Mouse (Mus musculus) stomach, postnatal 0 days (tissue): Measurements from ENCODE around the gene Fgfr2.

Experiments
- CTCF ChIP-seq: IDR thresholded peaks from 2 replicates; pipeline ENCODE4 v1.5.1; 2016; ENCODE audit warnings: antibody characterized with exemption, low read depth, mild to moderate bottlenecking, moderate library complexity
- EP300 ChIP-seq: optimal IDR thresholded peaks from 2 replicates; pipeline ENCODE3; 2016; ENCODE audit warnings: antibody characterized with exemption

- TF ChIP-seq CTCF (peak; percentile 55), EP300 (no peak)
Observed at GRCm38 (mm10) chr7:133047287-133047686, 75.9 kb downstream of the Fgfr2 start.
